Comparison of ENCODE assay signal across 8 mouse cellular contexts in the genomic region with DNA sequence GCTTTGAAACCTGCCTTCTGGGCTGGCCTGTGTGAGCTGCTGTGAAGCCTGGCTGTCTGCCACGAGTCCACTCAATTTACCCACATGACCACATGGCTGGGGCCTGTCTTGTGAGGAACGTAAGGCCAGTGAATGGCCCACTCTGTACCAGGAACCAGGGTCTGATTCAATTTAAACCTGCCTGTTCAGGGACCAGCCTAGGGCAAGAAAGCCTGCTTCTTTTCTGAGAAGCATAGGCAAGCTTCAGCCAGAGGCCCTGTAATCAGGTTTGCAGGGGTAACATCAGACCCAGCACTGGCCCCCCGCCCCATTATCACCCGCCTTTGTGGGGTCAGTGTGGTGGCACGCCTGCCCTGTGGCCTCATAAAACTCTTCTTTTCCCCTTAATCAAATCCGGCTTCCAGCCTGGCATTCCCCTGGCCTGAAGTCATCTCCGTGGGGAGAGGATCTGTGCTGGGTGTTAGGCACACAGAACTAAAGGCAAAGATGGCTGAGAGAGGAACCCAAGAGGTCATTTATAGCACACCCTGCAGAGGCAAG.
DNase-seq lines count a peak whose midpoint lies in the region; ATAC-seq and TF ChIP-seq lines count a peak whose summit lies in the region.

No protein-coding gene starts in this region.

- ATAC-seq in forebrain, postnatal 0 days: peak; percentile 73
- ATAC-seq in intestine, embryonic 15.5 days: peak; percentile 87

- no peak overlapping the region for H3K27ac ChIP-seq in forebrain, postnatal 0 days (ENCODE audit: low read depth, low read length)
- no peak overlapping the region for H3K27ac ChIP-seq in intestine, embryonic 15.5 days
- no peak overlapping the region for H3K27ac ChIP-seq in cerebellum, adult 2 months (ENCODE audit: insufficient read depth, low read length)

- H3K36me3 ChIP-seq in forebrain, postnatal 0 days (ENCODE audit: insufficient read depth): no peaks in the 10 kb centered on the region
- H3K36me3 ChIP-seq in intestine, embryonic 15.5 days: no peaks in the 10 kb centered on the region

- DNase-seq in right cerebral cortex, postnatal 10 days (ENCODE audit: low spot score in 2 of 2): peak; percentile 63 to 64
- no peak for DNase-seq in right cerebral cortex, postnatal 25 days
- DNase-seq in forebrain, postnatal 0 days: peak; percentile 55
- peak; percentile 64 for DNase-seq in lung, postnatal 36 days
- no peak for DNase-seq in spleen, postnatal 10 days (ENCODE audit: low spot score in 2 of 2)
- DNase-seq in cerebellum, adult 2 months: no peak
- no peak for DNase-seq in layer of hippocampus, postnatal 25 days (ENCODE audit: extremely low spot score in 1 of 2, low spot score in 1 of 2)

- H3K9me3 ChIP-seq in forebrain, postnatal 0 days (ENCODE audit: low read length): no peaks in the 10 kb centered on the region
- no peaks in the 10 kb centered on the region for H3K9me3 ChIP-seq in intestine, embryonic 15.5 days

- TF ChIP-seq CTCF in forebrain, postnatal 0 days (IDR thresholded peaks at IDR 0.05; ENCODE audit: low read depth): no peak
- no peak for TF ChIP-seq CTCF in cerebellum, adult 2 months (IDR thresholded peaks at IDR 0.05; ENCODE audit: borderline replicate concordance, insufficient read depth, low read depth, low read length)

- H3K9ac ChIP-seq in forebrain, postnatal 0 days: 0 out of 2 replicates have a peak overlapping the region, but pooled peaks have one; percentile 3
- H3K9ac ChIP-seq in intestine, embryonic 15.5 days: no peak overlapping the region

- H3K4me3 ChIP-seq in forebrain, postnatal 0 days (ENCODE audit: low read depth, low read length): no peak overlapping the region
- no peak overlapping the region for H3K4me3 ChIP-seq in intestine, embryonic 15.5 days (replicated peaks)
- no peak overlapping the region for H3K4me3 ChIP-seq in cerebellum, adult 2 months (replicated peaks; ENCODE audit: insufficient read depth, low read depth, low read length)

- WGBS in forebrain, postnatal 0 days: 40% methylated on average over 7 of the region's 7 CpGs
- 38% methylated on average over 7 of the region's 7 CpGs for WGBS in intestine, embryonic 15.5 days
- WGBS in cerebellum, adult 2 months: 58% methylated on average over 7 of the region's 7 CpGs

- peaks cover 8% of the 10 kb centered on the region; the same call in 1 of the 2 replicates for H3K4me1 ChIP-seq in forebrain, postnatal 0 days (ENCODE audit: insufficient read depth)
- H3K4me1 ChIP-seq in intestine, embryonic 15.5 days (replicated peaks): no peaks in the 10 kb centered on the region; the same call in 1 of the 2 replicates
- H3K4me1 ChIP-seq in cerebellum, adult 2 months (ENCODE audit: control insufficient read depth, insufficient read depth, low read length): no peaks in the 10 kb centered on the region

- H3K27me3 ChIP-seq in forebrain, postnatal 0 days (ENCODE audit: insufficient read depth, low read length): no peaks in the 10 kb centered on the region
- H3K27me3 ChIP-seq in intestine, embryonic 15.5 days (replicated peaks): no peaks in the 10 kb centered on the region
- no peaks in the 10 kb centered on the region for H3K27me3 ChIP-seq in cerebellum, adult 2 months (ENCODE audit: control insufficient read depth, insufficient read depth, low read length)

- H3K4me2 ChIP-seq in forebrain, postnatal 0 days (ENCODE audit: low read depth): no peak overlapping the region
- no peak overlapping the region for H3K4me2 ChIP-seq in intestine, embryonic 15.5 days (replicated peaks)

- TF ChIP-seq POLR2A in cerebellum, adult 2 months (IDR thresholded peaks at IDR 0.05; ENCODE audit: borderline replicate concordance, insufficient read depth, low read length): no peak

Comparison
In these comparisons a context has a peak if more than half of its experiments do, and no peak if none do; other contexts are left out.
1. DNase-seq: peak in right cerebral cortex, postnatal 10 days (2 of 2), forebrain, postnatal 0 days (single experiment) and lung, postnatal 36 days (single experiment); none in right cerebral cortex, postnatal 25 days (single experiment), spleen, postnatal 10 days (0 of 2), cerebellum, adult 2 months (0 of 2) and layer of hippocampus, postnatal 25 days (0 of 2).